Mouse (Mus musculus) forebrain, embryonic 11.5 days (tissue): Measurements from ENCODE around the gene Ftl1. TPM values are rescaled to one million over a fixed set of nuclear protein-coding genes. Genes with fewer than 3 reads are reported as not detected.
A peak's percentile ranks its signal among the peaks of the same experiment; 100 is the strongest.

Experiments
- ATAC-seq: fragments of 200-750 bp; cut with Nextera tagmentation; replicated peaks from 2 replicates; pipeline ENCODE4 v1.8.0; 2017; ENCODE audit warnings: moderate TSS enrichment; ENCODE audit not compliant: low FRiP score
- DNase-seq: peaks from one replicate; pipeline ENCODE4 v3.0.0-alpha.2; 2017; ENCODE audit warnings: low spot score
- H3K27ac ChIP-seq: fragments of 300-500 bp; sonication (generic); 2 replicates; pipeline ENCODE4 v1.5.1; 2014; ENCODE audit warnings: low read depth, low read length
- H3K27me3 ChIP-seq: fragments of 300-500 bp; sonication (generic); 2 replicates; pipeline ENCODE4 v1.6.1; 2014; ENCODE audit warnings: mild to moderate bottlenecking, low read length, mixed read lengths; ENCODE audit not compliant: control insufficient read depth, insufficient read depth
- H3K36me3 ChIP-seq: fragments of 300-500 bp; sonication (generic); 2 replicates; pipeline ENCODE4 v1.6.1; 2014; ENCODE audit warnings: mild to moderate bottlenecking, low read length, moderate library complexity, mixed read lengths; ENCODE audit not compliant: control insufficient read depth, insufficient read depth
- H3K4me1 ChIP-seq: fragments of 300-500 bp; sonication (generic); replicated peaks from 2 replicates; pipeline ENCODE4 v1.6.1; 2014; ENCODE audit warnings: low read length, mixed read lengths; ENCODE audit not compliant: control insufficient read depth, insufficient read depth
- H3K4me2 ChIP-seq: fragments of 300-500 bp; sonication (generic); 2 replicates; pipeline ENCODE4 v1.6.1; 2014; ENCODE audit warnings: low read depth, mild to moderate bottlenecking, low read length, moderate library complexity, mixed read lengths; ENCODE audit not compliant: severe bottlenecking
- H3K4me3 ChIP-seq: fragments of 300-500 bp; sonication (generic); 2 replicates; pipeline ENCODE4 v1.5.1; 2014; ENCODE audit warnings: low read depth, low read length
- H3K9ac ChIP-seq: fragments of 300-500 bp; sonication (generic); 2 replicates; pipeline ENCODE4 v1.6.1; 2014; ENCODE audit warnings: low read length
- H3K9me3 ChIP-seq: fragments of 300-500 bp; sonication (generic); 2 replicates; pipeline ENCODE4 v1.6.1; 2016; ENCODE audit warnings: low read length, mixed read lengths; ENCODE audit not compliant: control insufficient read depth
- WGBS: fragments of 180-500 bp; shearing (Covaris S2); extraction: QIAGEN DNeasy Blood & Tissue Kit; methylation state at CpG from one replicate; pipeline ENCODE4 v1.1.7; 2014; 5-methylcytosine and 5-hydroxymethylcytosine counted together
- polyA plus RNA-seq: library from polyadenylated mRNA; unstranded; fragments of >200 nt; fragmentation: Nextera tagmentation; extraction: Ambion mirVana; gene quantifications from 2 replicates; pipeline ENCODE4 v1.2.1, GENCODE M21; 2014

The Ftl1 gene
- polyA plus RNA-seq, 1 experiment from 2014 or later, result 4,947 TPM

- Histone ChIP-seq H3K27ac (peak overlapping the region; percentile 57; the same call in 1 of the 2 replicates), H3K36me3 (peaks cover 10% of the 10 kb centered on the region; the same call in 1 of the 2 replicates), H3K4me1 (peaks cover 15% of the 10 kb centered on the region), H3K9ac (no peak overlapping the region), H3K9me3 (no peaks in the 10 kb centered on the region), H3K27me3 (no peaks in the 10 kb centered on the region), H3K4me2 (no peak overlapping the region), H3K4me3 (no peak overlapping the region)
- WGBS, result 69% methylated on average over 5 of the region's 5 CpGs
- no peak for DNase-seq
- no peak for ATAC-seq
These were observed 1.6 kb upstream of the Ftl1 start for GRCm38 (mm10) chr7:45461326-45461725.

- 54% methylated on average over 13 of the region's 13 CpGs for WGBS
- H3K4me1 ChIP-seq, result peaks cover 13% of the 10 kb centered on the region
- no peak overlapping the region for H3K9ac ChIP-seq
- H3K36me3 ChIP-seq, result peaks cover 10% of the 10 kb centered on the region; the same call in 1 of the 2 replicates
- no peaks in the 10 kb centered on the region for H3K9me3 ChIP-seq
- ATAC-seq (no peak), DNase-seq (peak; percentile 71)
- H3K27me3 ChIP-seq, result no peaks in the 10 kb centered on the region
- no peak overlapping the region for H3K4me3 ChIP-seq
- H3K4me2 ChIP-seq, result no peak overlapping the region
- peak overlapping the region; percentile 57 for H3K27ac ChIP-seq
These were observed 1.2 kb upstream of the Ftl1 start for GRCm38 (mm10) chr7:45460860-45461314.

GRCm38 (mm10) chr7:45460377-45460776, 693 bp upstream of the Ftl1 start:
- Histone ChIP-seq H3K27ac (peak overlapping the region; percentile 57), H3K4me2 (peak overlapping the region; percentile 43), H3K36me3 (peaks cover 10% of the 10 kb centered on the region; the same call in 1 of the 2 replicates), H3K27me3 (no peaks in the 10 kb centered on the region), H3K9ac (peak overlapping the region; percentile 40), H3K9me3 (no peaks in the 10 kb centered on the region), H3K4me1 (peaks cover 10% of the 10 kb centered on the region; the same call in 1 of the 2 replicates), H3K4me3 (peak overlapping the region; percentile 82)
- DNase-seq (no peak), ATAC-seq (no peak)
- WGBS, result 73% methylated on average over 7 of the region's 7 CpGs

- peaks cover 8% of the 10 kb centered on the region; the same call in 1 of the 2 replicates for H3K36me3 ChIP-seq
These were observed 728 bp downstream of the Ftl1 start for GRCm38 (mm10) chr7:45458748-45459563.

GRCm38 (mm10) chr7:45457204-45458060, 2.3 kb downstream of the Ftl1 start:
- WGBS, result 81% methylated on average over 9 of the region's 10 CpGs

More at GRCm38 (mm10) chr7:45458748-45459563, 728 bp downstream of the Ftl1 start:
- Histone ChIP-seq H3K9me3 (no peaks in the 10 kb centered on the region), H3K27me3 (no peaks in the 10 kb centered on the region), H3K4me2 (peak overlapping the region; percentile 81), H3K4me3 (peak overlapping the region; percentile 82), H3K27ac (peak overlapping the region; percentile 89), H3K4me1 (peaks cover 10% of the 10 kb centered on the region; the same call in 1 of the 2 replicates), H3K9ac (peak overlapping the region; percentile 92)
- under 1% methylated on average over 42 of the region's 43 CpGs for WGBS
- peak; percentile 74 for ATAC-seq
- peak; percentile 94 for DNase-seq

GRCm38 (mm10) chr7:45456721-45457203, 2.9 kb downstream of the Ftl1 start:
- Histone ChIP-seq H3K4me3 (no peak overlapping the region), H3K4me1 (peaks cover 10% of the 10 kb centered on the region; the same call in 1 of the 2 replicates), H3K27me3 (no peaks in the 10 kb centered on the region), H3K36me3 (peaks cover 3% of the 10 kb centered on the region; the same call in 1 of the 2 replicates), H3K9ac (no peak overlapping the region), H3K27ac (no peak overlapping the region), H3K9me3 (no peaks in the 10 kb centered on the region), H3K4me2 (no peak overlapping the region)
- 70% methylated on average over 9 of the region's 9 CpGs for WGBS
- no peak for ATAC-seq
- DNase-seq, result no peak

More at GRCm38 (mm10) chr7:45457204-45458060, 2.3 kb downstream of the Ftl1 start:
- Histone ChIP-seq H3K9me3 (no peaks in the 10 kb centered on the region), H3K27me3 (no peaks in the 10 kb centered on the region), H3K4me2 (peak overlapping the region; percentile 81), H3K4me1 (peaks cover 10% of the 10 kb centered on the region; the same call in 1 of the 2 replicates), H3K4me3 (peak overlapping the region; percentile 82), H3K36me3 (peaks cover 3% of the 10 kb centered on the region; the same call in 1 of the 2 replicates), H3K9ac (no peak overlapping the region; the same call in 1 of the 2 replicates), H3K27ac (no peak overlapping the region)
- DNase-seq (no peak), ATAC-seq (no peak)

- H3K9me3 ChIP-seq, result no peaks in the 10 kb centered on the region
- no peak overlapping the region for H3K9ac ChIP-seq
- DNase-seq (no peak), ATAC-seq (no peak)
- peaks cover 10% of the 10 kb centered on the region; the same call in 1 of the 2 replicates for H3K4me1 ChIP-seq
- no peak overlapping the region for H3K4me2 ChIP-seq
- 77% methylated on average over 13 of the region's 13 CpGs for WGBS
- H3K36me3 ChIP-seq, result peaks cover 3% of the 10 kb centered on the region; the same call in 1 of the 2 replicates
- no peaks in the 10 kb centered on the region for H3K27me3 ChIP-seq
- H3K27ac ChIP-seq, result no peak overlapping the region
- no peak overlapping the region for H3K4me3 ChIP-seq
These were observed 3.6 kb downstream of the Ftl1 start for GRCm38 (mm10) chr7:45455932-45456696.
